Mouse (Mus musculus) heart, embryonic 12.5 days (tissue): ENCODE measurements around the gene Slc16a14. TPM values are rescaled to one million over a fixed set of nuclear protein-coding genes. Genes with fewer than 3 reads are reported as not detected.
"Not testable (repeated sequence)": the region's sequence is repeated elsewhere in the genome, so short reads cannot be mapped to it uniquely, and the experiment has no call there.

Experiments used
- ATAC-seq: fragments of 200-750 bp; cut with Nextera tagmentation; 2 replicates; pipeline ENCODE4 v1.8.0; 2017; ENCODE audit warnings: moderate TSS enrichment, moderate library complexity; ENCODE audit not compliant: insufficient number of reproducible peaks, low FRiP score
- H3K27ac ChIP-seq: fragments of 300-500 bp; sonication (generic); 2 replicates; pipeline ENCODE4 v1.5.1; 2016; ENCODE audit warnings: mild to moderate bottlenecking, moderate library complexity; ENCODE audit not compliant: poor library complexity, severe bottlenecking
- H3K27me3 ChIP-seq: fragments of 300-500 bp; sonication (generic); replicated peaks from 2 replicates; pipeline ENCODE4 v1.6.1; 2016; ENCODE audit warnings: mild to moderate bottlenecking, moderate library complexity
- H3K36me3 ChIP-seq: fragments of 300-500 bp; sonication (generic); 2 replicates; pipeline ENCODE4 v1.6.1; 2016; ENCODE audit warnings: mild to moderate bottlenecking, moderate library complexity
- H3K4me1 ChIP-seq: fragments of 300-500 bp; sonication (generic); replicated peaks from 2 replicates; pipeline ENCODE4 v1.6.1; 2016; ENCODE audit warnings: mild to moderate bottlenecking
- H3K4me2 ChIP-seq: fragments of 300-500 bp; sonication (generic); 2 replicates; pipeline ENCODE4 v1.6.1; 2016; ENCODE audit warnings: mild to moderate bottlenecking, moderate library complexity
- H3K4me3 ChIP-seq: fragments of 300-500 bp; sonication (generic); 2 replicates; pipeline ENCODE4 v1.5.1; 2016; ENCODE audit warnings: mild to moderate bottlenecking
- H3K9ac ChIP-seq: fragments of 300-500 bp; sonication (generic); 2 replicates; pipeline ENCODE4 v1.6.1; 2016; ENCODE audit warnings: mild to moderate bottlenecking, moderate library complexity
- H3K9me3 ChIP-seq: fragments of 300-500 bp; sonication (generic); replicated peaks from 2 replicates; pipeline ENCODE4 v1.6.1; 2016; ENCODE audit warnings: mild to moderate bottlenecking, moderate library complexity
- WGBS: fragments of 180-500 bp; shearing (Covaris S2); methylation state at CpG from one replicate; pipeline ENCODE4 v1.1.7; 2016; 5-methylcytosine and 5-hydroxymethylcytosine counted together
- polyA plus RNA-seq: library from polyadenylated mRNA; unstranded; fragments of >200 nt; fragmentation: Nextera tagmentation; extraction: Ambion mirVana; gene quantifications from 2 replicates; pipeline ENCODE4 v1.2.1, GENCODE M21; 2016

Slc16a14 gene
- polyA plus RNA-seq: 0.17 and 0.26 TPM in 2 replicates

DNA sequence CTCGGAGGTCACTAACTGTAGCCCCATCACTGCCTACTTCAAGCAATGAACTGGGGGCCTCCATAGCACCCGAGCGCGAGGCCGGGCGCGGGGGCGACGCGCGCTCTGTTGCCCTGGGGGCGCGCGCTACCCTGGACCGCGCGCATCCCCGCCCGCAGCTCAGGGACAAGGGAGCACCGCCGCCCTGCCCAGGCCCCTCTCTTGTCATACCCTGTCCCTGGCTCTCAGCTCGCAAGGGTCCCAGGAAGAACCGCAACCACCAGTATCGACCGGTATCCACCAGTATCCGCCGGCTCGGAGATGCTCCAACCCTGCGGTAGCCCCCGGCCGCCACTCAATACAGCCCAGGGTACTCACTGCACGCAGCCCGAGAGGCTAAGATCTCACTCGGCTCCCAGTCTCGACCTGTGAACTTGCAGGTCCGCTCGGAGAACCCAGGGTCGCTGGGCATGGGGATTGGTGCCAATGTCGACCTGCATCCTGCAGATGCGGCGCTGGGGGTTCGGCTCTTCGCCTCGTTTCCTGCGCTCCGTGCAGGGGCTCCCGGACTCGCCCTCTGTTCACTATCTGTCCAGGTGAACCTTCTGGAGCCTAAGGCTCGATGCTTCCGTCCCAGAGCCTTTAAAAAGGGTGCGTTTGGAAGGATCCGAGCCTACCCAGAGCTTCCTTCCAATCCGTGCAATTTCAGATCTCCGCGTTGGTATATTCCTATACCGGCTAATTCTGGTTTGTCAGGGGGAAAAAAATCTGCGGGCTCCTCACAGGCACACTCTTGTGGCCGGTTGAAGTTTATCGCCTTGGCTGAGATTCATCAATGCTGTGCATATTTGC lies at the start of gene Slc16a14:
Gene Slc16a14 (minus strand): TSS at position 632 of the 831 bp plus-strand sequence.
- Histone ChIP-seq H3K9me3 (no peaks in the 10 kb centered on the region), H3K4me2 (peak within 1 kb of the TSS; percentile 95), H3K27me3 (peaks cover 29% of the 10 kb centered on the region), H3K4me3 (peak within 1 kb of the TSS; percentile 60), H3K27ac (no peak within 1 kb of the TSS), H3K4me1 (0 out of 2 replicates have a peak, but pooled peaks cover 5% of the 10 kb centered on the region), H3K9ac (peak within 1 kb of the TSS; percentile 53), H3K36me3 (no peaks in the 10 kb centered on the region)
- ATAC-seq: peak; percentile 70
- 1% methylated on average over 59 of the region's 59 CpGs for WGBS

- H3K27ac ChIP-seq, H3K4me1 ChIP-seq, H3K27me3 ChIP-seq, H3K36me3 ChIP-seq, H3K9ac ChIP-seq, H3K9me3 ChIP-seq, ATAC-seq: not testable (repeated sequence)
- H3K4me3 ChIP-seq: peak overlapping the region; percentile 21; the same call in 1 of the 2 replicates
- peak overlapping the region; percentile 59 for H3K4me2 ChIP-seq
- WGBS: 5% methylated on average over 12 of the region's 12 CpGs
These were observed 26.8 kb upstream of the Slc16a14 start for GRCm38 (mm10) chr1:84961779-84962178.

DNA sequence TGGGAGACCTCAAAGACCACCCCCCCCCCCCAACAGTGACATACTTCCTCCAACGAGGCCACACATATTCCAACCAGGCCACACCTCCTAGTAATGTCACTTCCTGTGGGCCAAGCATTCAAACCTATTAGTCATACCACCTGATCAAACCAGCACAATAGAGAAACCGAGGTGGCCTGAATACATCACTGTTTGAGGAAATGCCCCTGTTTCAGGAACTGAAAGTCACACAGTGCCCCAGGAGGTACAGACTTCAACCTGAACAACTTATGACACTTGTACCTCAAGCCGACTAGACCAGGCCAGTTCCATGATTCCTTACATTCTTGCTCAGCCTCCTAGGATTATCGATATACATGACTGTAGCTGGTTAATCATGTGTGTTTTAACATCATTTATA lies 22.8 kb upstream of the Slc16a14 start:
- H3K4me2 ChIP-seq, H3K4me3 ChIP-seq, H3K4me1 ChIP-seq, H3K36me3 ChIP-seq, ATAC-seq, H3K27me3 ChIP-seq, H3K27ac ChIP-seq, H3K9ac ChIP-seq, H3K9me3 ChIP-seq: not testable (repeated sequence)
- 70% methylated on average over 4 of the region's 4 CpGs for WGBS

- not testable (repeated sequence) for H3K4me1 ChIP-seq, H3K36me3 ChIP-seq, H3K4me2 ChIP-seq, H3K9me3 ChIP-seq, ATAC-seq, H3K9ac ChIP-seq, H3K27ac ChIP-seq, H3K4me3 ChIP-seq, H3K27me3 ChIP-seq
- WGBS: 84% methylated on average over 3 of the region's 3 CpGs
These were observed 21.8 kb upstream of the Slc16a14 start for GRCm38 (mm10) chr1:84956771-84957170.

DNA sequence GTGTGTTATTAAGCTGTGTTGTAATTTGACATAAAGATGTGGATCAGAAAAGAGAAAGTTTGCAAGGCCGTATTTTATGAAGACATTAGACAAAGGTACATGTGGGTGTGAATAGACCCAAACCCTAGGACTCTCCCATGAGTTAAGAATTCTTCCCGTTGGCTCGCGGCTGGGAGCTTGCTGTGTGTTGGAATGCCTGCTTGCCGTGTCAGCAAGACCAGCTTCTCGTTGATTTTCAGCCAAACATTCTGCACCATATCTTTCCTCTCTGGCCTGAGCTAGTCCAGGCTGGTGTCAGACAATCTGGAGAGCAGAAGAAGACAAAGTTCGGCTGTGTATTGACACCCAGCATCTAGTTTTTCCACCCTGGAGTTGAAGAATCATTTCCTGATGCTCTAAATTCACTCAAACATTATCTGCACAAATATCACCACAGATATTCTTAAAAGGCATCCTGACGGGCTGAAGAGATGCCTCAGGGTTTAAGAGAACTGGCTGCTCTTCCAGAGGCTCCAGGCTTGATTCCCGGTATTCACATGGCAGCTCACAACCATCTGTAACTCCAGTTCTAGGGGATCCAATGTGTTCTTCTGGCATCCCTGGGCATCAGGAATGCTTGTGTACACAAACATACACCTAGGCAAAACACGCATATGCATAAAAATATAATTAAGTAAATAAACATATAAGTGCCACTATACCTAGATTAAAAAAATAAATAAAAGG lies 17.7 kb upstream of the Slc16a14 start:
- H3K9me3 ChIP-seq: peaks cover 4% of the 10 kb centered on the region; the same call in 1 of the 2 replicates
- H3K4me3 ChIP-seq: no peak overlapping the region
- H3K9ac ChIP-seq: no peak overlapping the region
- no peak overlapping the region for H3K4me2 ChIP-seq
- H3K27ac ChIP-seq: no peak overlapping the region
- H3K27me3 ChIP-seq: no peaks in the 10 kb centered on the region
- no peaks in the 10 kb centered on the region for H3K36me3 ChIP-seq
- no peaks in the 10 kb centered on the region for H3K4me1 ChIP-seq
- WGBS: 67% methylated on average over 10 of the region's 10 CpGs
- ATAC-seq: no peak

DNA sequence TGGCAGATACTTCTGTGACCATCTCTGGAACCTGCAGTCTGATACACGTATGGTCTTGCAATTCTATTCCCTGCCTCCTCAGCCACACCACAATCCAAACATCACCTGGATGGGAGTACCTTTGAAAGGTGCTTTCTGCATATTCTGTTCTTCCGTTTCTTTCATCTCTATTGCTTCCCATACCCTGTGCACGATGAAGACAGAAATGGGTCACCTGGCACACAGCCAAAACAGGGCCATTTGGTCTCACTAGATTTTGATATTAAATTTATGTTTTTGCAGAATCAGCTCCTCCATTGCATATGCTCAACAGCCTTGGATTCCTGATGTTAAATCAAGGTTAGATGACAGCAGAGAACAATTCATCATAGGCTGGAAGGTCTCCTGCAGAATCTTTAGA lies 16.6 kb upstream of the Slc16a14 start:
- WGBS: 83% methylated on average over 3 of the region's 3 CpGs

GRCm38 (mm10) chr1:84947390-84947789 lies 12.5 kb upstream of the Slc16a14 start:
- H3K9ac ChIP-seq: no peak overlapping the region
- no peaks in the 10 kb centered on the region; the same call in 1 of the 2 replicates for H3K9me3 ChIP-seq
- no peaks in the 10 kb centered on the region for H3K36me3 ChIP-seq
- H3K27me3 ChIP-seq: no peaks in the 10 kb centered on the region
- H3K4me2 ChIP-seq: no peak overlapping the region
- no peak overlapping the region for H3K27ac ChIP-seq
- WGBS: 76% methylated on average over 2 of the region's 2 CpGs
- ATAC-seq: no peak
- H3K4me3 ChIP-seq: no peak overlapping the region
- H3K4me1 ChIP-seq: no peaks in the 10 kb centered on the region

More for the DNA sequence above, 16.6 kb upstream of the Slc16a14 start:
- Histone ChIP-seq H3K27me3 (no peaks in the 10 kb centered on the region), H3K27ac (no peak overlapping the region), H3K4me1 (no peaks in the 10 kb centered on the region), H3K4me2 (no peak overlapping the region), H3K4me3 (no peak overlapping the region), H3K36me3 (no peaks in the 10 kb centered on the region), H3K9ac (no peak overlapping the region), H3K9me3 (peaks cover under 1% of the 10 kb centered on the region; the same call in 1 of the 2 replicates)
- no peak for ATAC-seq

GRCm38 (mm10) chr1:84945950-84946349 lies 11.0 kb upstream of the Slc16a14 start:
- no peaks in the 10 kb centered on the region for H3K36me3 ChIP-seq
- no peak overlapping the region for H3K27ac ChIP-seq
- ATAC-seq: no peak
- no peak overlapping the region for H3K4me2 ChIP-seq
- WGBS: 81% methylated on average over 3 of the region's 3 CpGs
- no peaks in the 10 kb centered on the region for H3K4me1 ChIP-seq
- no peak overlapping the region for H3K4me3 ChIP-seq
- no peaks in the 10 kb centered on the region for H3K27me3 ChIP-seq
- no peak overlapping the region for H3K9ac ChIP-seq
- no peaks in the 10 kb centered on the region; the same call in 1 of the 2 replicates for H3K9me3 ChIP-seq

GRCm38 (mm10) chr1:84943549-84943948 lies 8.6 kb upstream of the Slc16a14 start:
- WGBS: 91% methylated on average over 4 of the region's 4 CpGs
- Histone ChIP-seq H3K9ac (no peak overlapping the region), H3K27me3 (no peaks in the 10 kb centered on the region), H3K4me2 (no peak overlapping the region), H3K27ac (no peak overlapping the region), H3K36me3 (no peaks in the 10 kb centered on the region), H3K4me3 (no peak overlapping the region), H3K4me1 (no peaks in the 10 kb centered on the region), H3K9me3 (no peaks in the 10 kb centered on the region)
- ATAC-seq: no peak

GRCm38 (mm10) chr1:84942666-84943065 lies 7.7 kb upstream of the Slc16a14 start:
- no peak overlapping the region for H3K27ac ChIP-seq
- H3K9me3 ChIP-seq: no peaks in the 10 kb centered on the region
- no peaks in the 10 kb centered on the region for H3K36me3 ChIP-seq
- no peak overlapping the region for H3K9ac ChIP-seq
- no peak overlapping the region for H3K4me2 ChIP-seq
- H3K27me3 ChIP-seq: no peaks in the 10 kb centered on the region
- ATAC-seq: no peak
- no peaks in the 10 kb centered on the region for H3K4me1 ChIP-seq
- H3K4me3 ChIP-seq: no peak overlapping the region

DNA sequence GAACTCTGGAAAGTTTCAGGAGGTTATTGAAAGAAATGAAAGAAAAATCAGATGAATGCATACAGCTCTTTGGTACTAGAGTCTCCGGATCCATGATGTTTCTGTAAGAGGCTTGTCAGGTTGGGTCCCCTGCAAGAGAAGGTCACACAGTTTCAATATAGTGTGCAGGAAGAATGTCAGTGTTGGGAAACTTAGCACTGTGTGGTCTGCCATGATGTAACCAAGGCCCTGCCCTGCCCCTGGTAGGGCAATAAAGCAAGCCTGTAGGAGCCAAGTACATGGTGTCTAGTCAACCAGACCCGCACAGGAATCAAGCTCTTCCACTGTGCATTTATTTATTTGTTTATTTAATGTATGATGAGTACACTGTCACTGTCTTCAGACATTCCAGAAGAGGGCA lies 5.4 kb upstream of the Slc16a14 start:
- Histone ChIP-seq H3K36me3 (no peaks in the 10 kb centered on the region), H3K4me2 (no peak overlapping the region), H3K9me3 (no peaks in the 10 kb centered on the region), H3K9ac (no peak overlapping the region), H3K4me3 (no peak overlapping the region), H3K27me3 (peaks cover 15% of the 10 kb centered on the region), H3K4me1 (no peaks in the 10 kb centered on the region), H3K27ac (no peak overlapping the region)
- no peak for ATAC-seq
- 70% methylated on average over 2 of the region's 2 CpGs for whole genome bisulfite sequencing
